Mouse (Mus musculus) layer of hippocampus, adult 11-12 months (tissue): ENCODE results near the gene Vat1l.

ENCODE experiments used
- DNase-seq: peaks from one replicate; pipeline ENCODE4 v3.0.0; 2022; ENCODE audit warnings: low spot score

Vat1l gene

GRCm38 (mm10) chr8:114298253-114298652, 92.8 kb downstream of the Vat1l start:
- DNase-seq: no peak

- DNase-seq: no peak
Measured at GRCm38 (mm10) chr8:114300072-114300471, 94.7 kb downstream of the Vat1l start.

- DNase-seq: peak; percentile 31
Measured at GRCm38 (mm10) chr8:114306296-114306695, 100.9 kb downstream of the Vat1l start.

- no peak for DNase-seq
Measured at GRCm38 (mm10) chr8:114314669-114315325, 109.4 kb downstream of the Vat1l start.

- no peak for DNase-seq
Measured at GRCm38 (mm10) chr8:114318161-114318560, 112.7 kb downstream of the Vat1l start.

- DNase-seq: no peak
Measured at GRCm38 (mm10) chr8:114322096-114322495, 116.7 kb downstream of the Vat1l start.

GRCm38 (mm10) chr8:114331928-114332327, 126.5 kb downstream of the Vat1l start:
- no peak for DNase-seq

- no peak for DNase-seq
Measured at GRCm38 (mm10) chr8:114332949-114333348, 127.5 kb downstream of the Vat1l start.

GRCm38 (mm10) chr8:114335721-114336120, 130.3 kb downstream of the Vat1l start:
- DNase-seq: no peak

- no peak for DNase-seq
Measured at GRCm38 (mm10) chr8:114342276-114342675, 136.9 kb downstream of the Vat1l start.

- no peak for DNase-seq
Measured at GRCm38 (mm10) chr8:114344789-114345188, 139.4 kb downstream of the Vat1l start.

GRCm38 (mm10) chr8:114346045-114346444, 140.6 kb downstream of the Vat1l start:
- peak; percentile 29 for DNase-seq

- DNase-seq: no peak
Measured at GRCm38 (mm10) chr8:114351643-114352427, 146.4 kb downstream of the Vat1l start.

GRCm38 (mm10) chr8:114360506-114360905, 155.1 kb downstream of the Vat1l start:
- DNase-seq: no peak

GRCm38 (mm10) chr8:114363167-114363566, 157.8 kb downstream of the Vat1l start:
- no peak for DNase-seq

- DNase-seq: no peak
Measured at GRCm38 (mm10) chr8:114363656-114364055, 158.2 kb downstream of the Vat1l start.

- peak; percentile 86 for DNase-seq
Measured at GRCm38 (mm10) chr8:114369038-114369976, 163.9 kb downstream of the Vat1l start.

GRCm38 (mm10) chr8:114374390-114374789, 169.0 kb downstream of the Vat1l start:
- no peak for DNase-seq

- DNase-seq: no peak
Measured at GRCm38 (mm10) chr8:114384189-114384588, 178.8 kb downstream of the Vat1l start.

- no peak for DNase-seq
Measured at GRCm38 (mm10) chr8:114387494-114387893, 182.1 kb downstream of the Vat1l start.

- DNase-seq: no peak
Measured at GRCm38 (mm10) chr8:114390465-114391254, 185.2 kb downstream of the Vat1l start.

GRCm38 (mm10) chr8:114398326-114398725, 192.9 kb downstream of the Vat1l start:
- DNase-seq: no peak
